Mouse (Mus musculus) liver, adult (tissue): Measurements from ENCODE around the gene 1700003F12Rik.

ENCODE experiments used
- GATA4 ChIP-seq: IDR thresholded peaks from 2 replicates; pipeline ENCODE4 v1.6.1; 2014; ENCODE audit warnings: mild to moderate bottlenecking, low read length; ENCODE audit not compliant: insufficient replicate concordance

Gene 1700003F12Rik

DNA sequence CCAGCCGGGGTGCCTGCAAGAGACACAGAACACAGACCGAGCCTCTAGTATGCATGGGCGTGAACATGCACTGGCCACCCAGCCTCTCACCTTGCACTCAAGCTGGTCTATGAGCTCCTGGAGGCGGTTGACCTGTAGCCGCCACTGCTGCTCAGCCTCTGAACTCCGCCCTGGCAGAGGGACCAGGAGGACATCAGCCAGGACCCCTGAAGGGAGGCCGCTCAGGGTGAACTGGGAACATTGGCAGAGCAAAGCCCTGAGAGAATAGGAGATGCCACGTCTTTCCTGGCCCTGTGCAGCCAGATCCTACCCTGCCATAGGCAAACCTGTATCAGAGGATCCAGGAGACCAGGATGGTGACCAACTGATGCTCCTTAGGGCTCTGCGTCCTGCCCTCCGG, at the start of gene 1700003F12Rik:
Gene 1700003F12Rik (plus strand): TSS at position 375 of the 400 bp plus-strand sequence.
- no peak for TF ChIP-seq GATA4

DNA sequence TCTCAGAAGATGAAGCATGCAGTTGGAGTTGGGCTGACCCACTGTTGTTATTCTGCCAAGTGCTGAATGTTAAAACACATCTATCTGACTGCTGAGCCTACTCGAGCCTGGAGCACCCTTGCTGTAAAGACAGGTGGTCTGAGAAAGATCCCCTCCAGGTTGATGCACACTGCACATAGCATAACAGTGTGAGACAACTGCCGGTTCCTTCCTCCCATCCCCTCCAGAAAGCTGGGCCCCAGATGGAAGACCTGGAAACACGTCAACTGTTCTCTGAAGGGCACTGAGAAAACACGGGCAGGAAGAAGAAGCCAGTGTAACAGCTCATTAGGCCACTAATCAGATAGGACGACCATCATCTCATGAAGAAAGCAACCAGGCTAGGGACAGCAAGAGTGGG, 48.3 kb upstream of the 1700003F12Rik start:
- TF ChIP-seq GATA4: no peak

DNA sequence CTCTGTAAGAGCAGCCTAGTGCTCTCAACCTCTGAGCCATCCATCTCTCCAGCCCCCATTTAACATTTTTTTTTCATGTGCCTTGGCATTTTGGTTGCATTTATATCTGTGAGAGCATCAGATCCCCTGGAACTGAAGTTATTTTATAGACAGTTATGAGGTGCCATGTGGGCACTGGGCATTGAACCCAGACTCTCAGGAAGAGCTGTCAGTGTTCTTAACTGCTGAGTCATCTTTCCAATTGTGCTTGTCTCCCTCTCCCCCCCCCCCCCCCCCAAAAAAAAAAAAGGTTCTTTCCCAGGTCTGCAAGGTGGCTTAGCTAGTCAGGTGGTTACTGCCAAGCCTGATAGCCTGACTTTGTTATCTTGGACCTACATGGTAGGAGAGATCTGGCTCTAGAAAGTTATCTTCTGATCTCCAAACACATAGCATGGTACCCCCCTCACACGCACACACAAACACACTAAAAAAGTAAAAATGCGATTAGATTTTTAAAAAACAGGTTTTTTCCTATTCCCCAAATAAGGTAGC, 47.1 kb upstream of the 1700003F12Rik start:
- no peak for TF ChIP-seq GATA4

DNA sequence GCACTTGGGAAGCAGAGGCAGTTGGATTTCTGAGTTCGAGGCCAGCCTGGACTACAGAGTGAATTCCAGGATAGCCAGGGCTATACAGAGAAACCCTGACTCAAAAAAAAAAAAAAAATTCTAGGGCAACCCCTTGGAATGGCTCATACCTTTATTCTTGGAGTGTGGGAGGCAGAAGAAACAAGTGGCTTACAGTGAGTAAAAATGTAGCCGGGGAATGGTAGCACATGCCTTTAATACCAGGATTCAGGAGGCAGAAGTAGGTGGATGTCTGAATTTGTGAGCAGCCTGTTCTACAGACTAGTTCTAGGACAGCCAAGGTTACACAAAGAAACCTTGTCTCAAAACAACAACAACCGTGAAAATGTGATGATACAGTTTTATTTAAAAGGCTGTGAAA, 46.1 kb upstream of the 1700003F12Rik start:
- no peak for TF ChIP-seq GATA4

DNA sequence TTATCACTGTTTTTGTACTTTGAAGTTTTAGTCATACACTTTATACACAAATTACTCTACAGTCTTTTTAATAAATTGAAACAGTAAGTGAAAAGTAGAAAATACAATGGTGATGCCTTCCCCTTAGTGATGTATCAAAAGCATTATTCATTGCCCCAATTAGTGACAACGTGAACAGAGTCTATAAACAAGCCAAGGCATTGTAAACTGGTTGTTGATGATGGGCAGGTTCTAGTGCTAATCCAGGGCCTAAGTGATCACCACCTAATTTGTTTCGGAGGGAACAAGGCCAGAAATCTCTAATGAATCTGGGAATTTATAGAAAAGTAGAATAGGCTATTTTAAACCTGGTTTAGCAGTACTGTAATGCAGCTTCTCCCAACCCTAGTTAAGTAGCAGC, 39.8 kb upstream of the 1700003F12Rik start:
- TF ChIP-seq GATA4: no peak

DNA sequence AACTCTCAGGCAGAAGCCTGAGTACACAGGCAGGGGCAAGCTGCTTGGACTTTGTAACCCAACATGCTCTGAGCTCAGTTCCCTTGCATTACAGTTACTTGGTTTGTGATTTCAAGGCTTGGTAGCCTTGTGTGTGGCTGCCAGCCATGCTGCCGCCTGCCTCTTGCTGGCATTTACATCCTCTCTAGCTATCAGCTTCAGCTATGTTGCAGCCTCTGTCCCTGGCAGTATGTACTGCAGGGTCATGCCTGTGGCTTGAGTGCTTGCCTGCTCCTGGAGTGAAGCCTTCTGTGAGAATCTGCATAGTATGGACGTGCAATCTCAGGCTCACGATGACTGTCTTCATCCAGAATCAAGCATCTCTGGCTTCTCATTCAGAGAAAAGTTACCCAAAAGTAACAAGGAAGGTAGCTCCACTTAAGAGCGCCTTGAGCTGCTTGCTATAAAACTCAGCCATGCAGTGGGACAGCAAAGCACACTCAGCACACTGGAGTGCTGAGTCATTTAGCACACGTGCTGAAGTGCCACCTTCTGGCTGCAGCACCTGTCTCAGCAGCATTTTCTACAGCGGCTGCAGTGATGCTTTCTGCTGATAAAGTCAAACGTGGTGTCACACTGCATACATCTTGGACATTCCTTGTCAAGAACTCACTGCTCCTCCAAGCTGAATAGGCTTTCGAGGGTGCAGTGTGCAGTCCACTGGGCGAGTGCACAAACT, 39.2 kb upstream of the 1700003F12Rik start:
- TF ChIP-seq GATA4: no peak

DNA sequence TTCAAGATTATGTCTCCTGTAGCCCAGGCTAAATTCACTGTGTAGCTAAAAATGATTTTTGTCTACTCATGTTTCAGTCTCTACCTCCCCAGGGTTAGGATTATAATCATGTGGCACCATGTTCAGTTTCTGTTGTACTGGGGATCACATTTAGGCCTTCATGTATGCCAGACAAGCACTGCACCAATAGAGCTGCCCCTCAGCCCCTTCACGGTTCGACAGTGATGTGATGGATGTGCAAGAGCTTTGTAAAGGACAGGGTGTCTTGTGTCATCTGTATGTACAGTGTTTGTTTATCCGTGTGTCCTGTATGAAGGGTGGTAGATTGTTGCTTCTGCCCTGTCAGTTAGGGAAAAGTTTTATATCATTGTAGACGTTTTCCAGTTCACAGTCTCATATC, 38.4 kb upstream of the 1700003F12Rik start:
- no peak for TF ChIP-seq GATA4

DNA sequence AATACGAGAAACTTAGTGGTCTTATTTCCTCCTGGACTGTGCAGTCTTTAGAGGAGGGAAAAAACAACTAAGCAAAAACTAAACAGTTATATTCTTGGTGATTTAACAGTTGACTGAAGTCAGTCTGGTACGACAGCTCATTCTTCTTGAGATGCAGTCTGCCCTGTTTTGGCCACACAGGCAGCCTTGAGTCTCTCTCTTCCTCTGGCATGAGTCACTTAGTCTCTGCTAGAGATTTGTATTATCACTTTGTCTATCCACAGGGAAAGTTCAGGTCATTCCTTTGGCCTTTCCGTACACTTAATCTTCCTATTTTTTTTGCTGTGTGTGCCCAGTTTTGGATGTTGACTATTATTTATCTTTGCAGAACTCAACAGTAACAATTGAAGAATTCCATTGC, 36.7 kb upstream of the 1700003F12Rik start:
- no peak for TF ChIP-seq GATA4

DNA sequence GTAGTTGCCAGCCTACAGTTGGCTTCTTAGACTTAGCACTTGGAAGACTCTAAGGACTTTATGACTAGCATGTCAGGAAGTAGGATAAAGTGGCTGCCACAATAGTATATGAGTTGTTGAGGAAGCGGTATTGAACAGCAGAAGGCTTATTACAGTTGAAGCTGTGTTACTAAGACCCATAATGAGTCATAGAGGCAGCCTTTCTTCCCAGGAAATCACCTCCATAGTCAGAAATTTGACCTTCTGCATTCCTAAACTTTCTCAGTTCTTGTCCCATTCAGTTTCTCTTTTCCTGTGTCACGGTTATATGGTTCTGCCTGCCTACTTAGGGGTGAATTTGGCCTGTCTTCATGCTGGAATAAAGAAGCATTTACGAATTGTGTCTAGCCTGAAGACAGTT, 29.9 kb upstream of the 1700003F12Rik start:
- TF ChIP-seq GATA4: no peak

DNA sequence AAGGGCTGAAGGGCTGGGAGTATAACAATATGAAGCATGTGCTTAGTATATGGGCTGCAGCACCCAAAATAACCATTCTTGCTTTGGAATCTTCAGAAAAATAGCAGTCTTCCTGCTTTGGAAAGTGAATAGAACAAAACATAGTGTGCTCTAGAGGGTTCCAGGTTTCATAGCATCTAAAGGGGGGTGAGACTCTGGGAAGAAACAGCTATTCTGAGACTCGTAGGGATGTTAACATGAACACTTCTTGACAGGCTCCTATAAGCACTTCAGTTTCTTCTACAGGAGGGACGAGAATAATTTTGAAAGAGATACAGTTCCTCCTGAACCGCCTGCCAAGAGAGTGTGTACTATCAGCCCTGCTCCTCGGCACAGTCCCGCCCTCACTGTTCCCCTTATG, 29.5 kb upstream of the 1700003F12Rik start:
- TF ChIP-seq GATA4: no peak

DNA sequence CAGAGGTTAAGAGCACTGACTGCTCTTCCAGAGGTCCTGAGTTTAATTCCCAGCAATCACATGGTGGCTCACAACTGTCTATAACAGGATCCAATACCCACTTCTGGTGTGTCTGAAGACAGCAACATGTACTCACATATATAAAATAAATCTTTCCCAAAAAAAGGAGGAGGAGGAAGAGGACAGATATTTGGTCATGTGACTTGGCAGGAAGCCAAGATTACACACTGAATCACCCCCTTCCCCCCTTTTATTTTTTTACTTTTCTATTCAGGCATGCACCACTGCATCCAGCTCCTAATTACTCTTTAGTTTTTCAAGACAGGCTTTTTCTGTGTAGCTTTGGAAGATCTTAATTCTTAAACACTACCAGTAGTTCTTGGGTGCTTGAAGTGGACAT, 25.4 kb upstream of the 1700003F12Rik start:
- TF ChIP-seq GATA4: no peak

DNA sequence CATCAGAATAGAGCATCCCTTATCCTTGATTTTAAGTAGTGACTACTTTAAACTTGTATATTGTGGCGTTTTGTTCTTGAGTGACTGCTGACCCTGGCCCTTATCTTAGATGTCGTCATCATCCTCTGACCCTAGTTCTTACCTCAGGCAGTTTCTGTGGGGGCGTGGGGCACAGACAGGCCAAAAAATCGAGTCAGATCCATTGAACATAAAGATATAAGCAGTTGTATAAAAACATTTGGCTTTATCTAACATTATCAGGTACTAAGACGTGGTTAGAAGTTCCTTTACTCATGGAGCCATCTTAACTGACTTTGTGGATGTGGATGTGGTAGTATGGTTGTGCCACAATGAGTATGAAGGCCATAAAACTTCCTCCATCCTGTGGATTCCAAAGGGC, 24.6 kb upstream of the 1700003F12Rik start:
- no peak for TF ChIP-seq GATA4

DNA sequence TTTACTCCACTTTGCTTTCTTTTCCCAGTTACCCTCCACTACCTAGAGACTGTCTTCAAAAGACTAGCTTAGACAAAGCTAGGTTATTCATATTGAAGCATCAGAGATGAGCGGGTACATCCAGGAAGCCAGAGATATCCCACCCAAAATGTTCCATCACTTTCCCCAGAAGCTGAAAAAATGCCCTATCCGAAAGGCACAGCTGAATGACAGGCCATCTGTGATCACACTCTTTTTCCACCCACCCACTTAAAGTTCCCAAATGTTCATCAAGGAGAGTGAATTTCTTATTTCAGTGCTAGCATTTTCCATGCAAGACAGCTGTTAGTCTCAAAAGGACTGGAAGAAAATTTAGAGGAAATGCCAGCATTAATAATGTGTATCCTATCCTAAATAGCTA, 21.6 kb upstream of the 1700003F12Rik start:
- no peak for TF ChIP-seq GATA4

DNA sequence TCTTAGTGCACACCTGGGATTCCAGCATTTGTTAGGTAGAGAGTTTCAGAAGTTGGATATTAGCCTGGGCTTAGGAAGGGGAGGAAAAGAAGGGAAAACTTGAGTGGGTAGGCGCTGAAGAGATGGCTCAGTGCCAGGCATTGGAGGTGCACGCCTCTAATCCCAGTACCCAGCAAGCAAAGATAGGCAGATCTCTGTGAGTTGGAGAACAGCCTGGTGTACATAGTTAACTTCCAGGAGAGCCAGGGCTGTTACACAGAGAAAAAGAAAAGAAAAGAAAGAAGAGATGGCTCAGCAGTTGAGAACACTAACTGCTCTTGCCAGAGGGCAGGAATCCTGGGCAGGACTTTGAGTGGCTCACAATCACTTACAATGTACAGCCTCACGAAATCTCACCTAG, 20.4 kb upstream of the 1700003F12Rik start:
- TF ChIP-seq GATA4: no peak

DNA sequence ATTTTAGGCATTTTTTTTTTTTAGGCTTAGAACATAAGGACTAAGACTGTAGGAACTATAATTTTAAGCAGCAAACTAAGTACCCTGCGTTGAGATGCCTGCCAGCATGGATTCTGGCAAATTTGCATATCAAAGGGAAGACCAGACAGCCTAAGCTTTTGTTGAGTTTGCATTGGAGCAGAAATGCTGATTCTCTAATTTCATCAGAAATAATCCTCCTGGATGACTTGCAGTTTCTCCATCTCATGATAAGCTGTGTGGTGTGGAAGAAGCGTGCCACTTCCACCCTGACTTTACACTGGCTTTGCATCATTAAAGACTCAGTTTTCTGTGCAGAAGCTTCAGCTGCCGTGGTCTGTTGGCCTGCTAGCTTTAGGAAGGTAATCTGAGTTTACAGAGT, 14.0 kb upstream of the 1700003F12Rik start:
- TF ChIP-seq GATA4: no peak

DNA sequence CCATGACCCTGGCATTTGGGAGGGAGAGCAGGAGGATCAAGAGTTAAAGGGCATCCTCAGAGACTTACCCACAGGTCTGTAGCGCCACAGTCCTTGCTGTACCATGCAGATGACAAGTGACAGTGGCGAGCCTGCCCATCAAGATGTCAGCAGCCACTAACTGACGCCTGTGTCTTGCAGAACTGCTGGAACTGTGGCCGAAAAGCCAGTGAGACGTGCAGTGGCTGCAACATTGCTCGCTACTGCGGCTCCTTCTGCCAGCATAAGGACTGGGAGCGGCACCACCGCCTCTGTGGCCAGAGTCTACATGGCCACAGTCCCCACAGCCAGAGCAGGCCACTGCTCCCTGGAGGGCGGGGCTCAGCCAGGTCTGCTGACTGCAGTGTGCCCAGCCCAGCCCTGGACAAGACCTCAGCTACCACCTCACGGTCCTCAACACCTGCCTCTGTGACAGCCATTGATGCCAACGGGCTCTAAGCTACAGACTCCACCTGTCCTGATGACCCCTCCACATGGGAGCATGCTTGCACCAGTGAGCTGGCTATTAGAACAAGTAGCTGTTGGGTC, 12.1 kb upstream of the 1700003F12Rik start:
- no peak for TF ChIP-seq GATA4

DNA sequence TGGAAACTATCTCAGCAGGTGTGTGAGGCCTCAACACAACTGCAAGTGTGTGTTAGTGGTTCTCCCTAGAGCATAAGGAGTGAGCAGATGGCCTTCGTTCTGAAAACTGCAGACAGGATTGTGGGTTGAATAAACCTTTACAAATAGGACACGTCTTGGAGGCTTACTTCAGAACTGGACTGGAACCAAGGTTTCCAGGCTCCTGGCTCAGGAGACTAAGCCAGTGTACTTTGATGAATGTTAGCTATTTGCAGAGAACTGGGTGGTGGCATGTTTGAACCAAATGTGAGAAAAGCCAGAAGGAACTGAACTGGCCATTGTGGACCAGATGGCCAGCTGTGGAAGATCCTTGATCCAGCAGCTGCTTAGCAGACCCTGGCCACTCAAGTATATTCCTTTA, 8.6 kb upstream of the 1700003F12Rik start:
- no peak for TF ChIP-seq GATA4
